Mouse (Mus musculus) cortical plate, adult 2 months (tissue): ENCODE data around the gene Olfr1262.

Source experiments
- CTCF ChIP-seq: fragments of 200-500 bp; IDR thresholded peaks from 2 replicates; pipeline ENCODE4 v1.5.1; 2011; ENCODE audit warnings: mild to moderate bottlenecking, control low read depth, low read length; ENCODE audit not compliant: insufficient read depth; ENCODE audit errors: extremely low read depth
- POLR2A ChIP-seq: fragments of 200-500 bp; IDR thresholded peaks from 2 replicates; pipeline ENCODE4 v1.6.1; 2011; ENCODE audit warnings: mild to moderate bottlenecking, low read length, control low read depth; ENCODE audit not compliant: insufficient read depth; ENCODE audit errors: extremely low read depth

DNA sequence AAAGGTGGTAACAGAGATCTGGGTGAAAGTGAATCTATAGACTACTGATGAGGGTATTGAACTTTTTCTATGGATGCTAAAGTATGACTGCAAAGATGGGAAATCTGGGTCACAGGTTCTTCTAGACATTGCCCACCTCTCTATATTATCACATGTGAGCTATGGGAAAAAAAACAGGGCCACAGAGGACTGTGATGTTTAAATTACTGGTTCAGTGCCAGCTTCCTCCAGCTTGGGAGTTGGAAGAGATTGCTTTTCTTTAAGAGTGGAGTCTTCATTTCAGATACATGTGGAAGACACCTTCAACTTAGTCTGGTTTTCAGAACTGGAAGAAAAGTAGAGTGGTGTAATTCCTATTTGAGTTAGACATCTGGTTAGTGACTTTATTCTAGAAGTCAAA is 35.1 kb downstream of the Olfr1262 start, which contains the start of gene Olfr1265:
- TF ChIP-seq POLR2A = no peak
- TF ChIP-seq CTCF = no peak
